Mouse (Mus musculus) frontal cortex, adult (tissue): ENCODE data around the gene Mvb12a.
A peak's percentile ranks its signal among the peaks of the same experiment; 100 is the strongest.

Experiments
- ATAC-seq: cut with Nextera tagmentation; 2 replicates; pipeline ENCODE4 v1.9.2; 2017; ENCODE audit warnings: mild to moderate bottlenecking, moderate library complexity, mixed read lengths; ENCODE audit not compliant: low TSS enrichment

Gene Mvb12a

GRCm38 (mm10) chr8:71563992-71564391, 21.3 kb downstream of the Mvb12a start:
- no peak for ATAC-seq

GRCm38 (mm10) chr8:71566501-71566900, 23.8 kb downstream of the Mvb12a start, which contains the start of gene Nxnl1:
Gene Nxnl1 (minus strand): TSS chr8:71566601.
- no peak for ATAC-seq

GRCm38 (mm10) chr8:71567587-71567986, 24.9 kb downstream of the Mvb12a start:
- ATAC-seq = no peak

GRCm38 (mm10) chr8:71568387-71568937, 25.7 kb downstream of the Mvb12a start, which contains the start of gene Slc27a1:
Gene Slc27a1 (plus strand): TSS chr8:71568882.
- no peak for ATAC-seq

- ATAC-seq = no peak
Observed at GRCm38 (mm10) chr8:71568941-71569340, 26.2 kb downstream of the Mvb12a start.

GRCm38 (mm10) chr8:71569366-71570290, 26.9 kb downstream of the Mvb12a start:
- ATAC-seq = peak; percentile 62

- peak; percentile 74 for ATAC-seq
Observed at GRCm38 (mm10) chr8:71570291-71570954, 27.7 kb downstream of the Mvb12a start.

- no peak for ATAC-seq
Observed at GRCm38 (mm10) chr8:71572077-71572476, 29.4 kb downstream of the Mvb12a start.

GRCm38 (mm10) chr8:71572847-71573633, 30.3 kb downstream of the Mvb12a start:
- ATAC-seq = peak; percentile 13

GRCm38 (mm10) chr8:71574426-71574825, 31.7 kb downstream of the Mvb12a start:
- no peak for ATAC-seq

- ATAC-seq = no peak
Observed at GRCm38 (mm10) chr8:71575020-71575419, 32.3 kb downstream of the Mvb12a start.

- ATAC-seq = no peak
Observed at GRCm38 (mm10) chr8:71577856-71578387, 35.2 kb downstream of the Mvb12a start.

GRCm38 (mm10) chr8:71579009-71579408, 36.3 kb downstream of the Mvb12a start:
- no peak for ATAC-seq

GRCm38 (mm10) chr8:71579476-71579875, 36.8 kb downstream of the Mvb12a start:
- 0 out of 2 replicates have a peak, but pooled peaks have one; percentile 27 for ATAC-seq

GRCm38 (mm10) chr8:71580201-71580600, 37.5 kb downstream of the Mvb12a start:
- ATAC-seq = no peak

- ATAC-seq = no peak
Observed at GRCm38 (mm10) chr8:71586891-71587290, 44.2 kb downstream of the Mvb12a start.

GRCm38 (mm10) chr8:71588762-71589161, 46.0 kb downstream of the Mvb12a start:
- ATAC-seq = no peak

GRCm38 (mm10) chr8:71591017-71591416, 48.3 kb downstream of the Mvb12a start:
- ATAC-seq = no peak

GRCm38 (mm10) chr8:71591471-71592373, 49.0 kb downstream of the Mvb12a start, which contains the start of gene Pgls:
Gene Pgls (plus strand): TSS chr8:71592176.
- peak; percentile 68 for ATAC-seq
